Mouse (Mus musculus) forebrain, embryonic 15.5 days (tissue): ENCODE results near the gene Cep78. TPM values are rescaled to one million over a fixed set of nuclear protein-coding genes. Genes with fewer than 3 reads are reported as not detected.
"Not testable (repeated sequence)": the region's sequence is repeated elsewhere in the genome, so short reads cannot be mapped to it uniquely, and the experiment has no call there.

ENCODE experiments used
- ATAC-seq: fragments of 200-750 bp; cut with Nextera tagmentation; replicated peaks from 2 replicates; pipeline ENCODE4 v1.8.0; 2017; ENCODE audit warnings: mild to moderate bottlenecking, moderate TSS enrichment, moderate library complexity
- H3K27ac ChIP-seq: fragments of 300-500 bp; sonication (generic); replicated peaks from 2 replicates; pipeline ENCODE4 v1.5.1; 2015; ENCODE audit warnings: mild to moderate bottlenecking, inconsistent platforms
- H3K27me3 ChIP-seq: fragments of 300-500 bp; sonication (generic); 2 replicates; pipeline ENCODE4 v1.6.1; 2015; ENCODE audit warnings: inconsistent platforms
- H3K36me3 ChIP-seq: fragments of 300-500 bp; sonication (generic); 2 replicates; pipeline ENCODE4 v1.6.1; 2015; ENCODE audit warnings: mild to moderate bottlenecking, inconsistent platforms
- H3K4me1 ChIP-seq: fragments of 300-500 bp; sonication (generic); 2 replicates; pipeline ENCODE4 v1.6.1; 2015; ENCODE audit warnings: inconsistent platforms
- H3K4me2 ChIP-seq: fragments of 300-500 bp; sonication (generic); replicated peaks from 2 replicates; pipeline ENCODE4 v1.6.1; 2015; ENCODE audit warnings: mild to moderate bottlenecking, inconsistent platforms
- H3K4me3 ChIP-seq: fragments of 300-500 bp; sonication (generic); 2 replicates; pipeline ENCODE4 v1.5.1; 2015; ENCODE audit warnings: mild to moderate bottlenecking, inconsistent platforms
- H3K9ac ChIP-seq: fragments of 300-500 bp; sonication (generic); replicated peaks from 2 replicates; pipeline ENCODE4 v1.6.1; 2015; ENCODE audit warnings: mild to moderate bottlenecking, inconsistent platforms
- H3K9me3 ChIP-seq: fragments of 300-500 bp; sonication (generic); 2 replicates; pipeline ENCODE4 v1.6.1; 2016; ENCODE audit warnings: inconsistent platforms
- WGBS: fragments of 180-500 bp; shearing (Covaris S2); methylation state at CpG from one replicate; pipeline ENCODE4 v1.1.7; 2015; ENCODE audit warnings: mixed read lengths; 5-methylcytosine and 5-hydroxymethylcytosine counted together
- polyA plus RNA-seq: library from polyadenylated mRNA; unstranded; fragments of >200 nt; fragmentation: Nextera tagmentation; extraction: Ambion mirVana; gene quantifications from 2 replicates; pipeline ENCODE4 v1.2.1, GENCODE M21; 2015

Gene Cep78
- 36.1 and 39.0 TPM in 2 replicates for polyA plus RNA-seq

GRCm38 (mm10) chr19:15984449-15985171, at the start of gene Cep78:
Gene Cep78 (minus strand): TSS chr19:15984989.
- Histone ChIP-seq H3K27ac (peak within 1 kb of the TSS; percentile 93), H3K27me3 (no peaks in the 10 kb centered on the region), H3K36me3 (no peaks in the 10 kb centered on the region), H3K4me1 (peaks cover 38% of the 10 kb centered on the region), H3K4me2 (peak within 1 kb of the TSS; percentile 55), H3K9me3 (no peaks in the 10 kb centered on the region), H3K4me3 (peak within 1 kb of the TSS; percentile 98), H3K9ac (peak within 1 kb of the TSS; percentile 92)
- peak; percentile 93 for ATAC-seq
- under 1% methylated on average over 87 of the region's 88 CpGs for WGBS

GRCm38 (mm10) chr19:16031276-16031675, 46.5 kb upstream of the Cep78 start:
- H3K4me3 ChIP-seq = no peak overlapping the region
- H3K36me3 ChIP-seq = no peaks in the 10 kb centered on the region
- no peak overlapping the region for H3K27ac ChIP-seq
- no peaks in the 10 kb centered on the region for H3K27me3 ChIP-seq
- no peak overlapping the region for H3K4me2 ChIP-seq
- no peaks in the 10 kb centered on the region for H3K9me3 ChIP-seq
- no peak overlapping the region for H3K9ac ChIP-seq
- ATAC-seq = no peak
- peaks cover 2% of the 10 kb centered on the region; the same call in 1 of the 2 replicates for H3K4me1 ChIP-seq
- WGBS = 88% methylated on average over 4 of the region's 4 CpGs

DNA sequence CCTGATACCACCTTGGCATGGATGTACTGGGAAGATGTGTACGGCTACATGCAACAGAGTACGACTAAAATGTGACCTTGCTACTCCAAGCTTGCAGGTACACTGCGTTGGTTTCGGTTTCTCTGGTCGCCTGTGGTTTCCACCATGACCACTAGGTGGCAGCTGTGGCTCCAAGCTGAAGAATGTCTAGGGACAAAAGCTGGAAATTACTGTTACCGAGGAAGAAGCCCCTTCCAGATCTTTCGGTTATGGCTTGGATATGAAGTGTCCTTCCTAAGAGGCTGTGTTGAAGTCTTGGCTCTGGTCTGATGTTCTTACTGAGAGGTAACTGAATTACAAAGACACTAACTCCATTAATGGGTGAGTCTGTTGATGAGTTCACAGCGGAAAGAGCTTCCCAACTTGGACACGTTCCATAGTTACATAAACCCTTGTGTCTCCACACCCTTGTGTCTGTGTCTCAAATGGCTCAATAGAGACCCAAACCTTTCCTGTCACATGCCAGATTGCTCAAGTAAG, 44.5 kb upstream of the Cep78 start:
- peak overlapping the region; percentile 25 for H3K4me2 ChIP-seq
- peak; percentile 89 for ATAC-seq
- H3K27me3 ChIP-seq, H3K9me3 ChIP-seq, H3K4me1 ChIP-seq, H3K9ac ChIP-seq, H3K36me3 ChIP-seq, H3K27ac ChIP-seq: not testable (repeated sequence)
- peak overlapping the region; percentile 13 for H3K4me3 ChIP-seq
- 28% methylated on average over 7 of the region's 9 CpGs for WGBS

- no peak overlapping the region for H3K27ac ChIP-seq
- no peaks in the 10 kb centered on the region for H3K36me3 ChIP-seq
- peaks cover 2% of the 10 kb centered on the region; the same call in 1 of the 2 replicates for H3K4me1 ChIP-seq
- no peaks in the 10 kb centered on the region for H3K27me3 ChIP-seq
- H3K9me3 ChIP-seq = no peaks in the 10 kb centered on the region
- no peak overlapping the region for H3K9ac ChIP-seq
- H3K4me3 ChIP-seq = peak overlapping the region; percentile 13
- ATAC-seq = 0 out of 2 replicates have a peak, but pooled peaks have one; percentile 11
- 61% methylated on average over 5 of the region's 5 CpGs for WGBS
- peak overlapping the region; percentile 25 for H3K4me2 ChIP-seq
These were observed 44.0 kb upstream of the Cep78 start for GRCm38 (mm10) chr19:16028746-16029252.

GRCm38 (mm10) chr19:16027876-16028670, 43.3 kb upstream of the Cep78 start:
- Histone ChIP-seq H3K9me3 (no peaks in the 10 kb centered on the region), H3K9ac (no peak overlapping the region), H3K4me2 (no peak overlapping the region), H3K27ac (no peak overlapping the region), H3K4me3 (no peak overlapping the region), H3K27me3 (no peaks in the 10 kb centered on the region), H3K36me3 (no peaks in the 10 kb centered on the region), H3K4me1 (peaks cover 2% of the 10 kb centered on the region; the same call in 1 of the 2 replicates)
- 85% methylated on average over 15 of the region's 15 CpGs for WGBS
- no peak for ATAC-seq

GRCm38 (mm10) chr19:16026276-16026675, 41.5 kb upstream of the Cep78 start:
- Histone ChIP-seq H3K9ac (no peak overlapping the region), H3K27ac (no peak overlapping the region)
- 99% methylated on average over 5 of the region's 5 CpGs for WGBS

DNA sequence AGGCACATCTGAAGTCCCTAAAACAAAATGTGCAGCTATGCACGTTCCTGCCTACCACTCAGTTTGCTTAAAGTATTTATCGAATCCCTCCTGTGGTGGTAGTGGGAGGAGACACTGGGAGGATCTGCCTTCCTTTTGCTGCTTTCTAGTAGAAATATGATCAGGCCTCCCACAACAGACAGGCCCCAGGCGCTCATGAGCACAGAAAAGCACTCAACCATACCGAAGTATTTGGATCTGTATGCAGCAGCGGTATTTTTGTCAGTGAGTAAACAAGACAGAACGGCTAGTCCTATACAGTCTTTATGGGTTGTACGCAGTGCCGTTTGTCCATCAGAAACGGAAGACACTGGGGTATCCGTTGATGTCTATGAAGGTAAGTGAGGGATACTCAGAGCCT, 37.4 kb upstream of the Cep78 start:
- no peak overlapping the region for H3K4me2 ChIP-seq
- H3K27me3 ChIP-seq = no peaks in the 10 kb centered on the region
- no peaks in the 10 kb centered on the region for H3K36me3 ChIP-seq
- no peaks in the 10 kb centered on the region for H3K9me3 ChIP-seq
- no peak overlapping the region for H3K9ac ChIP-seq
- H3K27ac ChIP-seq = no peak overlapping the region
- no peak overlapping the region for H3K4me3 ChIP-seq
- H3K4me1 ChIP-seq = no peaks in the 10 kb centered on the region
- WGBS = 77% methylated on average over 10 of the region's 10 CpGs
- no peak for ATAC-seq

More at GRCm38 (mm10) chr19:16026276-16026675, 41.5 kb upstream of the Cep78 start:
- Histone ChIP-seq H3K4me1 (peaks cover 2% of the 10 kb centered on the region; the same call in 1 of the 2 replicates), H3K36me3 (no peaks in the 10 kb centered on the region), H3K27me3 (no peaks in the 10 kb centered on the region), H3K4me2 (no peak overlapping the region), H3K4me3 (no peak overlapping the region), H3K9me3 (no peaks in the 10 kb centered on the region)
- no peak for ATAC-seq

- Histone ChIP-seq H3K9me3 (no peaks in the 10 kb centered on the region), H3K9ac (no peak overlapping the region), H3K4me2 (no peak overlapping the region), H3K27ac (no peak overlapping the region), H3K27me3 (no peaks in the 10 kb centered on the region), H3K4me3 (no peak overlapping the region), H3K36me3 (no peaks in the 10 kb centered on the region), H3K4me1 (no peaks in the 10 kb centered on the region)
- ATAC-seq = no peak
- 58% methylated on average over 1 of the region's 1 CpGs for WGBS
These were observed 31.4 kb upstream of the Cep78 start for GRCm38 (mm10) chr19:16016171-16016570.

DNA sequence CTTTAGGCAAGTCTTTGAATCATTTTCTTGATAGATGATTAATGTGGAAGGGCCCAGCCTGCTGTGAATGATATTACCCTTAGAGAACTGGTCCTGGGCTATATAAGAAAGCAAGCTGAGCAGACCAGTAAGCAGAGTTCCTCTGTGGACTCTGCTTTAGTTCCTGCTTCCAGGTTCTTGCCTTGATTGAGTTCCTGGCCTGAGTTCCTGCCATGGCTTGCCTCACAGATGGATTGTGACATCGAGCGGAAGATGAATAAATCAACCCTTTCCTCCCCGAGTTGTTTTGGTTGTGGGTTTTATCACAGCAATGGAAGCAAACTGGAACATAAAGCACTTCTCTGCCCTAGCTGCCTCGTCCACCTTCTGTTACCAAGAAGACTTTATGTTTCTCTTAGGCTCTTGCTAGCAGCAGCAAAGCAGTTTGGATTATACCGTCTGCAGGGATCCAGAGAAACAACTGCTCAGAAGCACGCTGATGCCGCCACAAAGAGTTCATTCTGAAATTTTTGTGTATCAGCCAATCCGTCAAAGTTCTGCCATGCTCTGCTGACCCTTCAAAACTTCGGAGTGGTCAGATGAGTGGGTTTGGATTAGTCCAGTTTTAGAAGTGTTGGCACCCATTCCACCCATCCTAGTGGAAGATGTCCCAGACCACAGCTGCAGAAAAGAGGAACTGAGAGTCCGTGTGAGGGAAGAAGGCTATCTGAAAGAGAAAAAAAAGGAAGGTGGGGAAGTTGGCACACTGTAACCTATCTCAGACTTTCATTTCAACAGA, 30.6 kb upstream of the Cep78 start:
- 79% methylated on average over 10 of the region's 10 CpGs for WGBS
- H3K4me2 ChIP-seq = no peak overlapping the region
- H3K36me3 ChIP-seq = no peaks in the 10 kb centered on the region
- H3K4me1 ChIP-seq = no peaks in the 10 kb centered on the region
- no peak overlapping the region for H3K27ac ChIP-seq
- ATAC-seq = no peak
- H3K9me3 ChIP-seq = no peaks in the 10 kb centered on the region
- no peak overlapping the region for H3K4me3 ChIP-seq
- H3K27me3 ChIP-seq = no peaks in the 10 kb centered on the region
- no peak overlapping the region for H3K9ac ChIP-seq

DNA sequence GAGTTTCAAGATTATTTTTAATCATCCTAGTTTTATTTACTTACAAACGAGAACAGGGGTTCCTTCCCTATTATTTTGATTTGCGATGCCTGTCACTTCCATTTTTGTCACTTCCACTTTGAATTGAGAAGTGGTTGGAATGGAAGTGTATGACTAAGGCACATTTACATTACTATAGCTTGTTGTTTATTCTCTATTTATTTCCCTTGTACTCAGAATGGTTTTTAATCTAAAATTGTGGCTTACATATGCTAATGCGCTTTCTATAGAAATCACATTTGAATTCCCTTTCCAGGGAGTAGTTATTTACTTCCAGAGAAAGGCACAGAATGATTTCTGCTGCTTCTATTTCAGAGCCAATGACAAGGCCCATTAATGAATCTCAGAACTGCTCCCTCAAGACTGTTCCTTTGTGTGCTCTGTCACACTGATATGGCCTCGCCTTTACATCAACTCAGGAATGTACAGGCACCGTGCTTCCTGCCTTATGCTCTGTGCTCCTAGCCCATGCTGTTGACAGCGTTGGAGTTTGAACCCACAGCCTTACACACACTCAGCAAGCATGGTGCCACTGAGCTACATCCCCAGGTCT, 25.1 kb upstream of the Cep78 start:
- Histone ChIP-seq H3K4me2 (no peak overlapping the region), H3K27me3 (no peaks in the 10 kb centered on the region), H3K4me3 (no peak overlapping the region), H3K36me3 (no peaks in the 10 kb centered on the region), H3K27ac (peak overlapping the region; percentile 13), H3K9me3 (no peaks in the 10 kb centered on the region), H3K9ac (no peak overlapping the region), H3K4me1 (no peaks in the 10 kb centered on the region)
- peak; percentile 87 for ATAC-seq
- WGBS = 40% methylated on average over 6 of the region's 6 CpGs

DNA sequence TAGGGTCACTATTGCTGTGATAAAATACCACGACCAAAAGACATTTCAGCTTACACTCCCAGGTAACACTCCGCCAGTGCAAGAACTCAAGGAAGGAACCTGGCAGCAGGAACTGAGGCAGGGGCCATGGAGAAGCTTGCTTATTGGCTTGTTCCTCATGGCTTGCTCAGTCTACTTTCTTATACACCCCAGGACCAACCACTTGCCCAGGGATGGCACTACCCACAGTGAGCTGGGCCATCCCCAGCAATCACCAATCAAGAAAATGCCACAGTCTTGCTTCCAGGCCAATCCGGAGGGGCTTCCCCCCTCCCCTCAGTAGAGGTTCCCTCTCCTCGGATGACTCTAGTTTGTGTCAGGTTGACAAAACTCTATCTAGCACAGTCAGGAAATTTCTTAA, 24.3 kb upstream of the Cep78 start:
- WGBS = 77% methylated on average over 4 of the region's 4 CpGs
- Histone ChIP-seq H3K4me2 (no peak overlapping the region), H3K9ac (no peak overlapping the region), H3K4me1 (no peaks in the 10 kb centered on the region), H3K27me3 (no peaks in the 10 kb centered on the region), H3K27ac (no peak overlapping the region), H3K36me3 (no peaks in the 10 kb centered on the region), H3K9me3 (no peaks in the 10 kb centered on the region), H3K4me3 (no peak overlapping the region)
- ATAC-seq = no peak
